Mouse (Mus musculus): Measurements from ENCODE around the gene Sfpq.

Gene Sfpq

GRCm38 (mm10) chr4:127027228-127028190, 6.4 kb downstream of the Sfpq start:
- DNase-seq, result no peak

DNA sequence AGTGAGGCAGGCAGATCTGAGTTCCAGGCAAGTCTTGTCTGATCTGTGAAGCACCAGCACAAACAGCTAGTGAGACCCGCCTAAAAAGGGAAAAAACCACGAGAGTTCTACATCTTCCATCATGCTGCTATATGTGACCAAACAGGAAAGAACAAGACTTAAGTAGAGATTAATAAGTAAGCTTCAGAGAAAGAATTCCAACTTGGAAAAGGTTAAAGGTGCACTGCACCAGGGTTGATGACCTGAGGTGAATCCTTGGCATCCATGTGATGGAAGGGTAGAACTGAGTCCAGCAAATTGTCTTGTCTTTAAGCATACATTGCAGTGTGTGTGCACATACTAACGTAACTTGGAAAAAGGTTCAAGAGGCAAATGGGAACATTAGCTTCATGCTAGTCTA, 16.0 kb downstream of the Sfpq start:
- DNase-seq, result no peak

DNA sequence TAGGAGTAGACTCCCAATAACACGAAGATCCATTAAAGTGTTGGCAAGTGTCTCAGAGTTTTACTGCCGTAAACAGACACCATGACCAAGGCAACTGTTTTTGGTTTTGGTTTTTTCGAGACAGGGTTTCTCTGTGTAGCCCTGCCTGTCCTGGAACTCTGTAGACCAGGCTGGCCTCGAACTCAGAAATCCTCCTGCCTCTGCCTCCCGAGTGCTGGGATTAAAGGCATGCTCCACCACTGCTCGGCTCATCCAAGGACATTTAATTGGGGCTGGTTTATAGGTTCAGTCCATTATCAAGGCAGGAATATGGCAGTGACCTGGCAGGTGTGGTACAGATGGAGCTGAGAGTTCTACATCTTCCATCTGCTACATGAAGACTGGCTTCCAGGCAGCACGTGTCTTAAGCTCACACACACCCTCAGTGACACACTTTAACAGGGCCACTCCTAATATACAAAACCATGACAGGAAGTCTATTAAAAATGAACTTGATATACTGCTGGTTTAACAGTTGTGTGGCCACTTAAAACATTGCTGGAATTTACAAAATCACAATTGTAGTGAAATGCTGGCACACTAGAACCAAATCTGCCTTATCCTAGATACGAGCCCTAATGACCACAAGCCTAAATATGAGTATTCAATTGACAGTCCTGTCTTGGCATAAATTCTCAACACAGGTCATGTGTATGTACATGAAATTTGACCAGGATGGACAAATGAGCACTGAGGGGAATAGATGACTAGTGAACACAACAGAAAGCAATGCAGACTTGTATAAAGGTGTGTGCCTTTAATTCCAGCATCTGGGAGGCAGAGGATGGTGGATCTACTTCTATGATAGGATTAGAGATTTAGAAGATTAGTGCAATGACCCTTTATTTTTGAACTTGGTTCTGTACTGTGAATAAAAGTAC, 17.0 kb downstream of the Sfpq start:
- DNase-seq, result no peak

- DNase-seq, result no peak
Measured at GRCm38 (mm10) chr4:127038828-127039349, 17.8 kb downstream of the Sfpq start.

GRCm38 (mm10) chr4:127039871-127040483, 18.9 kb downstream of the Sfpq start:
- no peak for DNase-seq

DNA sequence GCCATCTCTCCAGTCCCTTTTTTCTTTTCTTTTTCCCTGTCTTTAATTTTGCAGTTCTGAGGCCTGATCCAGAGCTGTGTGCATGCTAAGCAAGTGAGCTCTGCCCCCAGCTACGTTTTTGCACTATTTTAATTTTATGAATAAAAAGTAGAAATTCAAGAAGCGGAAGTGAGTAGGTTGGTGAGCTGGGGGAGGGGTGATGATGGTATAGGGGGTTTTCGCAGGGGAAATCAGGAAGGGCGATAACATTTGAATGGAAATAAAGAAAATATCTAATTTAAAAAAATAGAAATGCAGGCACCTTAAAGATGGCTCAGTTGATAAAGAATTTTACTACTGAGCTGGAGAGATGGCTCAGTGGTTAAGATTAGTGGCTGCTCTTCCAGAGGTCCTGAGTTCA, 22.4 kb downstream of the Sfpq start:
- no peak for DNase-seq

GRCm38 (mm10) chr4:127051121-127051520, 30.0 kb downstream of the Sfpq start:
- DNase-seq, result no peak

GRCm38 (mm10) chr4:127053071-127053470, 31.9 kb downstream of the Sfpq start:
- no peak for DNase-seq

- no peak for DNase-seq
Measured at GRCm38 (mm10) chr4:127054522-127055198, 33.5 kb downstream of the Sfpq start.

- DNase-seq, result peak; percentile 90
Measured at GRCm38 (mm10) chr4:127060585-127061290, 39.6 kb downstream of the Sfpq start, which contains the start of gene Zmym1. Gene Zmym1, minus strand, starts transcription at chr4:127061152.

GRCm38 (mm10) chr4:127064051-127064450, 42.9 kb downstream of the Sfpq start:
- no peak for DNase-seq

GRCm38 (mm10) chr4:127074915-127075314, 53.8 kb downstream of the Sfpq start:
- DNase-seq, result no peak

GRCm38 (mm10) chr4:127076875-127077548, 55.9 kb downstream of the Sfpq start, which contains the start of gene Zmym6:
Gene Zmym6, plus strand, starts transcription at chr4:127077383.
- peak; percentile 95 for DNase-seq

GRCm38 (mm10) chr4:127080806-127081205, 59.7 kb downstream of the Sfpq start:
- DNase-seq, result no peak

DNA sequence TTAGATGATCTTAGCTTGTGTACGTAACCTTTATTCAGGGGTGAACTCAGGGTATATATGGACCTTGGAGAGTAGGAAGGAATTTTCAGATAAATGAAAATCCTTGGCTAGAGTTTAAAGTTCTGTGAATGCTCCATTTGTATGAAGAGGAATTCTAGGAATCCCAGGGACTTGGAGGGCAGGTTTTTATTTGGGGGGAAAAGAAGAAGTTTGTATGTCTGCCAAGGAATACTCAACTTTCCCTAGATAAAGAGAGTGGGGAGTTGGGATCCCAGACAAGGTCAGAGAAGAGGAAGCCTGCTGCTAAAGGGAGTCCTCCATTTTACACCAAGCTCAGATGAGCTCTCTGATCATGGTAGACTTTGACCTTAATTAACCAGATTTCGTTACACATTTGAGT, 62.0 kb downstream of the Sfpq start:
- DNase-seq, result no peak

GRCm38 (mm10) chr4:127085761-127086160, 64.6 kb downstream of the Sfpq start:
- no peak for DNase-seq
